Mouse (Mus musculus) liver, adult 2 months (tissue): ENCODE data around the gene Fnip2.

Source experiments
- CTCF ChIP-seq: fragments of 200-500 bp; IDR thresholded peaks from 2 replicates; pipeline ENCODE4 v1.5.1; 2011; ENCODE audit warnings: low read depth, low read length, control low read depth
- POLR2A ChIP-seq: fragments of 200-500 bp; IDR thresholded peaks from 2 replicates; pipeline ENCODE4 v1.6.1; 2011; ENCODE audit warnings: low read length, control low read depth; ENCODE audit not compliant: insufficient read depth; ENCODE audit errors: extremely low read depth

DNA sequence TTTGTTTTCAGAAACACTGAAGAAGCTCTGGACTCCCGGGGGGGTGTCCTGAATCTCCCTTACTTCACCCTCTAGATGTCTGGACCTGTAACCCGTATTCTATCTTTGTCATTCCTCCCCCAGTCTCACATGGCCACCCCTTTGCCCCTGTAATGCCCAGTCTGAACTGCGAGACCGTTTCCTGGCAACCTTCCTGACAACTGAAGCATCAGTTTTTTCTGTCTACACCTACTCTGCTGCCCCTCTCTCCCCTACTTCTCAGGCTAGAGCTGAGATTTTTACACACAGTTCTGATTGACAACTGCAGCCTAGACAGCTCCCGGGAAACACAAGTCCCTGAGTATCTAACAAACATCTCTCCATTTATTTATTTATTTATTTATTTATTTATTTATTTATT is 9.3 kb upstream of the Fnip2 start:
- no peak for TF ChIP-seq POLR2A
- TF ChIP-seq CTCF, result no peak
